Comparison of ENCODE assay signal across 9 mouse cellular contexts in the genomic region with DNA sequence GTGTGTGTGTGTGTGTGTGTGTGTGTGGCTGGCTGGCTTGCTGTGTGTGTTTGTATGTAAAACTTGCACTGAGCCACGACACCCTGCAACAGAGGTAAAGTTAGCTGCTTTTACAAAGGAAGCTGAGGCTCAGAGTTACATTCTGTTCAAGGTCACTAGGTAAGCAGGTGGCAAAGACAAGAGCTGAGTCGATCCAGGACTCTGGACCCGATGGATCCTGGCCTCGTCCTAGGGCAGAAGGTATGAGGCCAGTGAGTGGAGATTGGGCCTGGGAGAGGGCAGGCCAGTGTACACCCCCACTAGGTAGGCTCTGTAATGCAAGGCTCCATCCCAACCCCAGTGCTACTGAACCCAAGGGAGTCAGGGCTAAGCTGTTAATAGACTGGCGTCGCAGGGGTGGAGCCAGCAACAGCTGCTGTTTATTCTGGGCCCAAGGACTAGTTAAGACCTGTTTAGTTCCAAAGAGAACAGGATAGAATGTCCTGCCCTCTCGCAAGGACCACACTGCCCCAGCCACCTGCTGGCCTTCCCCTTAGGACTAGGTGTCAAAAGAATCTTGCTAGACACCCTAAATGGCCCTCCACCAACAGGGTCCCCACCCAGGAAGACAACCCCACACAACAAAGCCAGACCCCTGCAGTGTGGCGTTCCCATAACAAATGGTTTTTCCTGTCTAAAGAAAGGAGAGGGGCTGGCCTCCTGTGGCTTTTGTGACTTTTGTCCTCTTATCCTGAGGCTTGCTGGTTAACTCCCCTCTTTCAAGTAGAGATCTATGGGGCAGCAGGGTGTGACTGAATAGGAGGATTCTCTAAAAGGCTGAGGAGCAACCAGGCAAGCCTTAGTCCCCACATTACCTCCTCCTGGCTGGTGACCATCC. TPM values are rescaled to one million over a fixed set of nuclear protein-coding genes. Genes with fewer than 3 reads are reported as not detected.
DNase-seq lines count a peak whose midpoint lies in the region; ATAC-seq and TF ChIP-seq lines count a peak whose summit lies in the region.
"Had no signal": no experiment of that assay in that cellular context is flagged by ENCODE, and none has a peak within 500 bp of the region (broad histone marks: within the 10 kb centered on the region; RNA-seq: fewer than 3 reads in every experiment).

No protein-coding gene starts in this region.

- H3K4me3 ChIP-seq in heart, embryonic 11.5 days (ENCODE audit: low read depth, low read length), result no peak overlapping the region
- peak overlapping the region; percentile 6; the same call in 1 of the 2 replicates for H3K4me3 ChIP-seq in thymus, adult 2 months (ENCODE audit: control insufficient read depth, insufficient read depth, low read length)
- no peak overlapping the region for H3K4me3 ChIP-seq in limb, embryonic 13.5 days
- H3K4me3 ChIP-seq in forebrain, embryonic 15.5 days, result no peak overlapping the region

- no peak overlapping the region for H3K4me2 ChIP-seq in heart, embryonic 11.5 days
- no peak overlapping the region for H3K4me2 ChIP-seq in limb, embryonic 13.5 days (replicated peaks)
- no peak overlapping the region for H3K4me2 ChIP-seq in forebrain, embryonic 15.5 days (replicated peaks)

- peak overlapping the region; percentile 61 for H3K27ac ChIP-seq in heart, embryonic 11.5 days (ENCODE audit: low read depth, low read length)
- H3K27ac ChIP-seq in thymus, adult 2 months (ENCODE audit: control insufficient read depth, insufficient read depth, low read length), result peak overlapping the region; percentile 95
- no peak overlapping the region; the same call in 1 of the 2 replicates for H3K27ac ChIP-seq in limb, embryonic 13.5 days
- H3K27ac ChIP-seq in forebrain, embryonic 15.5 days (replicated peaks), result no peak overlapping the region

- H3K36me3 ChIP-seq in heart, embryonic 11.5 days (ENCODE audit: control insufficient read depth, insufficient read depth, low read length), result no peaks in the 10 kb centered on the region
- H3K36me3 ChIP-seq in thymus, adult 2 months (ENCODE audit: control insufficient read depth, insufficient read depth, low read length), result no peaks in the 10 kb centered on the region
- peaks cover 3% of the 10 kb centered on the region; the same call in 1 of the 2 replicates for H3K36me3 ChIP-seq in limb, embryonic 13.5 days
- no peaks in the 10 kb centered on the region for H3K36me3 ChIP-seq in forebrain, embryonic 15.5 days

- no peak for TF ChIP-seq CTCF in thymus, adult 2 months (IDR thresholded peaks at IDR 0.05; ENCODE audit: borderline replicate concordance, control insufficient read depth, extremely low read depth, insufficient read depth, low read length, poor library complexity)

- no peaks in the 10 kb centered on the region for H3K27me3 ChIP-seq in heart, embryonic 11.5 days (ENCODE audit: control insufficient read depth, insufficient read depth, low read length)
- no peaks in the 10 kb centered on the region for H3K27me3 ChIP-seq in thymus, adult 2 months (ENCODE audit: control insufficient read depth, insufficient read depth, low read length)
- H3K27me3 ChIP-seq in limb, embryonic 13.5 days, result no peaks in the 10 kb centered on the region
- H3K27me3 ChIP-seq in forebrain, embryonic 15.5 days, result no peaks in the 10 kb centered on the region

- no peaks in the 10 kb centered on the region for H3K9me3 ChIP-seq in heart, embryonic 11.5 days (replicated peaks; ENCODE audit: control insufficient read depth, low read length)
- H3K9me3 ChIP-seq in limb, embryonic 13.5 days, result no peaks in the 10 kb centered on the region
- no peaks in the 10 kb centered on the region for H3K9me3 ChIP-seq in forebrain, embryonic 15.5 days

- no peak overlapping the region for H3K9ac ChIP-seq in heart, embryonic 11.5 days (ENCODE audit: low read depth, low read length)
- peak overlapping the region; percentile 39; the same call in 1 of the 2 replicates for H3K9ac ChIP-seq in limb, embryonic 13.5 days
- no peak overlapping the region for H3K9ac ChIP-seq in forebrain, embryonic 15.5 days (replicated peaks)

- peaks cover 89% of the 10 kb centered on the region for H3K4me1 ChIP-seq in heart, embryonic 11.5 days (ENCODE audit: control insufficient read depth, insufficient read depth, low read length)
- H3K4me1 ChIP-seq in thymus, adult 2 months (replicated peaks; ENCODE audit: control insufficient read depth, insufficient read depth, low read length), result peaks cover 91% of the 10 kb centered on the region
- H3K4me1 ChIP-seq in limb, embryonic 13.5 days, result peaks cover 72% of the 10 kb centered on the region
- H3K4me1 ChIP-seq in forebrain, embryonic 15.5 days, result peaks cover 59% of the 10 kb centered on the region

- TF ChIP-seq POLR2A in thymus, adult 2 months (IDR thresholded peaks at IDR 0.05; ENCODE audit: control insufficient read depth, extremely low read depth, insufficient read depth, low read length, poor library complexity), result no peak

- no peak for ATAC-seq in heart, embryonic 11.5 days (replicated peaks; ENCODE audit: insufficient number of reproducible peaks, low FRiP score, low TSS enrichment)
- ATAC-seq in limb, embryonic 13.5 days (ENCODE audit: low FRiP score, low read depth), result peak; percentile 58
- ATAC-seq in frontal cortex, adult (ENCODE audit: low TSS enrichment), result no peak
- ATAC-seq in forebrain, embryonic 15.5 days (replicated peaks), result no peak

- WGBS in heart, embryonic 11.5 days (ENCODE audit: insufficient replicate concordance), result 32% methylated on average over 8 of the region's 8 CpGs
- WGBS in thymus, adult 2 months, result 35% methylated on average over 8 of the region's 8 CpGs
- 29% methylated on average over 8 of the region's 8 CpGs for WGBS in limb, embryonic 13.5 days
- 30% methylated on average over 8 of the region's 8 CpGs for WGBS in forebrain, embryonic 15.5 days

- DNase-seq in heart, adult 9 months (ENCODE audit: low spot score in 2 of 2), result no peak
- DNase-seq in thymus, adult 2 months, result peak; percentile 27
- no peak for DNase-seq in thymus, adult 18-20 months
- DNase-seq in left cerebral cortex, adult 8-10 months (ENCODE audit: low spot score in 2 of 2), result no peak
- DNase-seq: cerebellum, adult 9-11 months had no signal

RNA-seq across cellular contexts. Expression of a gene that starts 13.7 kb away (rescaled TPM):
- 6.9 and 10.1 TPM in 2 replicates for polyA plus RNA-seq in heart, embryonic 11.5 days (2014; fragmentation: Nextera tagmentation; extraction: Ambion mirVana)
- 19.4 and 21.0 TPM in 2 replicates for polyA plus RNA-seq in thymus, adult 2 months (2012; rRNA removed)
- 8.9 and 10.1 TPM in 2 replicates for polyA plus RNA-seq in limb, embryonic 13.5 days (2015; fragmentation: Nextera tagmentation; extraction: Ambion mirVana)
- 10 to 100 TPM; 29.9 to 33.2 (median 31.8) TPM for total RNA-seq in left cerebral cortex, adult 8-10 months (2022)
- polyA plus RNA-seq in forebrain, embryonic 15.5 days (2015; fragmentation: Nextera tagmentation; extraction: Ambion mirVana), result 2.0 and 2.2 TPM in 2 replicates

Comparison
In these comparisons a context has a peak if more than half of its experiments do, and no peak if none do; other contexts are left out.
1. H3K27ac ChIP-seq: peak in heart, embryonic 11.5 days (single experiment) and thymus, adult 2 months (single experiment); none in limb, embryonic 13.5 days (single experiment) and forebrain, embryonic 15.5 days (single experiment).